Mouse (Mus musculus) limb, embryonic 14.5 days (tissue): Measurements from ENCODE around the gene Gsdma2. TPM values are rescaled to one million over a fixed set of nuclear protein-coding genes. Genes with fewer than 3 reads are reported as not detected.

Experiments
- ATAC-seq: fragments of 200-750 bp; cut with Nextera tagmentation; 2 replicates; pipeline ENCODE4 v1.8.0; 2017; ENCODE audit warnings: low read depth, moderate number of reproducible peaks, moderate TSS enrichment; ENCODE audit not compliant: low FRiP score
- DNase-seq: peaks from one replicate; pipeline ENCODE4 v3.0.0-alpha.2; 2015; ENCODE audit warnings: low spot score
- H3K27ac ChIP-seq: fragments of 300-500 bp; sonication (generic); replicated peaks from 2 replicates; pipeline ENCODE4 v1.5.1; 2014; ENCODE audit warnings: low read depth, mild to moderate bottlenecking, low read length, moderate library complexity, mixed read lengths
- H3K27me3 ChIP-seq: fragments of 300-500 bp; sonication (generic); 2 replicates; pipeline ENCODE4 v1.6.1; 2014; ENCODE audit warnings: low read length, mixed read lengths; ENCODE audit not compliant: control insufficient read depth, insufficient read depth
- H3K36me3 ChIP-seq: fragments of 300-500 bp; sonication (generic); 2 replicates; pipeline ENCODE4 v1.6.1; 2014; ENCODE audit warnings: mild to moderate bottlenecking, low read length, moderate library complexity, mixed read lengths; ENCODE audit not compliant: control insufficient read depth, insufficient read depth
- H3K4me1 ChIP-seq: fragments of 300-500 bp; sonication (generic); 2 replicates; pipeline ENCODE4 v1.6.1; 2014; ENCODE audit warnings: antibody characterized with exemption, low read length, mixed read lengths; ENCODE audit not compliant: control insufficient read depth, insufficient read depth
- H3K4me2 ChIP-seq: fragments of 300-500 bp; sonication (generic); replicated peaks from 2 replicates; pipeline ENCODE4 v1.6.1; 2014; ENCODE audit warnings: low read depth, mild to moderate bottlenecking, low read length, moderate library complexity; ENCODE audit not compliant: severe bottlenecking
- H3K4me3 ChIP-seq: fragments of 300-500 bp; sonication (generic); replicated peaks from 2 replicates; pipeline ENCODE4 v1.5.1; 2014; ENCODE audit warnings: low read length
- H3K9ac ChIP-seq: fragments of 300-500 bp; sonication (generic); 2 replicates; pipeline ENCODE4 v1.6.1; 2014; ENCODE audit warnings: mild to moderate bottlenecking, low read depth, low read length, moderate library complexity; ENCODE audit not compliant: severe bottlenecking
- H3K9me3 ChIP-seq: fragments of 300-500 bp; sonication (generic); 2 replicates; pipeline ENCODE4 v1.6.1; 2016; ENCODE audit warnings: low read length; ENCODE audit not compliant: control insufficient read depth
- POLR2A ChIP-seq: fragments of 200-500 bp; IDR thresholded peaks from 2 replicates; pipeline ENCODE4 v1.8.0; 2012; ENCODE audit warnings: inconsistent platforms, mild to moderate bottlenecking, moderate library complexity, borderline replicate concordance; ENCODE audit not compliant: insufficient read depth, insufficient read length; ENCODE audit errors: extremely low read depth
- WGBS: fragments of 180-500 bp; shearing (Covaris S2); extraction: QIAGEN DNeasy Blood & Tissue Kit; methylation state at CpG from one replicate; pipeline ENCODE4 v1.1.7; 2014; 5-methylcytosine and 5-hydroxymethylcytosine counted together
- polyA plus RNA-seq, 2 experiments: library from polyadenylated mRNA; depleted of rRNA in 1 of 2; stranded (reverse) in 1 of 2; unstranded in 1 of 2; fragments of >200 nt; fragmentation: Nextera tagmentation in 1 of 2; extraction: Ambion mirVana in 1 of 2; gene quantifications; 2 replicates each; pipeline versions ENCODE4 v1.2.1 to v1.2.3; 2012 to 2014

The Gsdma2 gene
- polyA plus RNA-seq, 2 experiments = not detected

DNA sequence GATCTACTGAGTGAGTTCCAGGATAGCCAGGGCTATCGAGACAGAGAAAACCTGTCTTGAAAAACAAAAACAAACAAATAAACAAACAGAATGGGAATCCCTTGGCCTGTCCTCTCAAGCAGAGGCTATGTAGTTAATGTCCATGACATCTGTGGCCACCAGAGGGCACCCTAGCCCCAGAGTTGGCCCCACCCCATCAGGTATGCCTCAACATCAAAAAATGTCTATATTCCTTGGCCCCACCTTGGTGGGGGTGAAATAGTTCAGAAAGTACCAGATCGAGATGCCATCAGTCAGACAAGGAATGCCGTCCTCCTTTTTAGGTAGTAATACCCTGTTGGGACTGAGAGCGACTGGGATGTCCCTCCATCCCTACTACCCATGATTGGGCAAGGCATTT, 53.4 kb downstream of the Gsdma2 start:
- Histone ChIP-seq H3K27me3 (no peaks in the 10 kb centered on the region), H3K27ac (no peak overlapping the region), H3K36me3 (peaks cover 30% of the 10 kb centered on the region), H3K9ac (no peak overlapping the region), H3K4me2 (no peak overlapping the region), H3K4me3 (no peak overlapping the region), H3K4me1 (0 out of 2 replicates have a peak, but pooled peaks cover 4% of the 10 kb centered on the region), H3K9me3 (no peaks in the 10 kb centered on the region)
- DNase-seq (peak; percentile 58), ATAC-seq (peak; percentile 69; the same call in 1 of the 2 replicates)
- TF ChIP-seq POLR2A = no peak
- WGBS = 36% methylated on average over 4 of the region's 4 CpGs

- no peak for DNase-seq
- H3K27ac ChIP-seq = no peak within 1 kb of the TSS
- ATAC-seq = no peak
- H3K36me3 ChIP-seq = peaks cover 30% of the 10 kb centered on the region
- no peaks in the 10 kb centered on the region for H3K27me3 ChIP-seq
- no peaks in the 10 kb centered on the region for H3K9me3 ChIP-seq
- H3K4me2 ChIP-seq = no peak within 1 kb of the TSS
- H3K4me3 ChIP-seq = no peak within 1 kb of the TSS
- WGBS = 31% methylated on average over 10 of the region's 10 CpGs
- no peak within 1 kb of the TSS for H3K9ac ChIP-seq
- TF ChIP-seq POLR2A = no peak
- H3K4me1 ChIP-seq = 0 out of 2 replicates have a peak, but pooled peaks cover 4% of the 10 kb centered on the region
Observed at GRCm38 (mm10) chr11:98701213-98701670, 54.7 kb downstream of the Gsdma2 start, which contains the start of gene Csf3. Gene Csf3, plus strand, starts transcription at chr11:98701263.

DNA sequence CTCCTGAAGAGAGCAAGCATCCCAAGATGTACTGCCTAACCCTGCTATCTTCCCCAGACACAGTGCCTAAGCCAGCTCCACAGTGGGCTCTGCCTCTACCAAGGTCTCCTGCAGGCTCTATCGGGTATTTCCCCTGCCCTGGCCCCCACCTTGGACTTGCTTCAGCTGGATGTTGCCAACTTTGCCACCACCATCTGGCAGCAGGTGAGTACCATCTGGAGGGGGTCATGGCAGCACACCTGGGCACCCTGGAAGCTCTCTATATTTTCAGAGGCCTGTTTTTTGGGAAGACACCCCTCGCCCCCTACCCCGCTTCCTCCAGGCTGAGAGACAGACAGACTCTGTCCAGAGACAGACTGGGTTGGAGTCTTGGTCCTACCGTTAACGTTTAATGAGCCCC, 55.8 kb downstream of the Gsdma2 start:
- ATAC-seq = no peak
- no peak overlapping the region for H3K4me2 ChIP-seq
- no peak for DNase-seq
- H3K4me1 ChIP-seq = peaks cover 4% of the 10 kb centered on the region; the same call in 1 of the 2 replicates
- 64% methylated on average over 4 of the region's 5 CpGs for WGBS
- no peak overlapping the region for H3K27ac ChIP-seq
- no peaks in the 10 kb centered on the region for H3K27me3 ChIP-seq
- H3K9ac ChIP-seq = no peak overlapping the region
- H3K36me3 ChIP-seq = peaks cover 35% of the 10 kb centered on the region
- no peak for TF ChIP-seq POLR2A
- no peak overlapping the region for H3K4me3 ChIP-seq
- H3K9me3 ChIP-seq = no peaks in the 10 kb centered on the region

GRCm38 (mm10) chr11:98705021-98705420, 58.5 kb downstream of the Gsdma2 start:
- Histone ChIP-seq H3K4me1 (peaks cover 13% of the 10 kb centered on the region; the same call in 1 of the 2 replicates), H3K27ac (no peak overlapping the region), H3K9ac (no peak overlapping the region), H3K4me3 (no peak overlapping the region), H3K27me3 (no peaks in the 10 kb centered on the region), H3K4me2 (no peak overlapping the region), H3K36me3 (peaks cover 60% of the 10 kb centered on the region), H3K9me3 (no peaks in the 10 kb centered on the region)
- no peak for ATAC-seq
- no peak for DNase-seq
- no peak for TF ChIP-seq POLR2A
- 86% methylated on average over 10 of the region's 10 CpGs for WGBS

Other genes with a start within 250 kb of the Gsdma2 start
- gene Pgap3, start 246.3 kb upstream of the Gsdma2 start, polyA plus RNA-seq (2012; rRNA removed) = 19.2 and 24.2 TPM in 2 replicates
- gene Pgap3, start 246.3 kb upstream of the Gsdma2 start, polyA plus RNA-seq (2014; fragmentation: Nextera tagmentation; extraction: Ambion mirVana) = 9.2 and 11.4 TPM in 2 replicates
- 51.1 and 64.3 TPM in 2 replicates for gene Erbb2, start 234.3 kb upstream of the Gsdma2 start, polyA plus RNA-seq (2012; rRNA removed)
- gene Erbb2, start 234.3 kb upstream of the Gsdma2 start, polyA plus RNA-seq (2014; fragmentation: Nextera tagmentation; extraction: Ambion mirVana) = 73.6 and 79.7 TPM in 2 replicates
- 44.8 and 48.5 TPM in 2 replicates for gene Mien1, start 207.8 kb upstream of the Gsdma2 start, polyA plus RNA-seq (2012; rRNA removed)
- gene Mien1, start 207.8 kb upstream of the Gsdma2 start, polyA plus RNA-seq (2014; fragmentation: Nextera tagmentation; extraction: Ambion mirVana) = 84.8 and 86.8 TPM in 2 replicates
- 9.1 and 9.2 TPM in 2 replicates for gene Grb7, start 200.4 kb upstream of the Gsdma2 start, polyA plus RNA-seq (2012; rRNA removed)
- gene Grb7, start 200.4 kb upstream of the Gsdma2 start, polyA plus RNA-seq (2014; fragmentation: Nextera tagmentation; extraction: Ambion mirVana) = 8.1 and 9.6 TPM in 2 replicates
- 0.45 and 0.46 TPM in 2 replicates for gene Ikzf3, start 100.7 kb upstream of the Gsdma2 start, polyA plus RNA-seq (2012; rRNA removed)
- 0.23 and 0.61 TPM in 2 replicates for gene Ikzf3, start 100.7 kb upstream of the Gsdma2 start, polyA plus RNA-seq (2014; fragmentation: Nextera tagmentation; extraction: Ambion mirVana)
- gene Zpbp2, start 95.7 kb upstream of the Gsdma2 start, polyA plus RNA-seq (2012; rRNA removed) = 0.43 TPM in 1 of 2 replicates, not detected in the other
- 0.21 TPM in 1 of 2 replicates, not detected in the other for gene Zpbp2, start 95.7 kb upstream of the Gsdma2 start, polyA plus RNA-seq (2014; fragmentation: Nextera tagmentation; extraction: Ambion mirVana)
- 76.8 and 86.6 TPM in 2 replicates for gene Ormdl3, start 59.4 kb upstream of the Gsdma2 start, polyA plus RNA-seq (2012; rRNA removed)
- 12.9 and 13.7 TPM in 2 replicates for gene Ormdl3, start 59.4 kb upstream of the Gsdma2 start, polyA plus RNA-seq (2014; fragmentation: Nextera tagmentation; extraction: Ambion mirVana)
- gene Lrrc3c, start 48.5 kb upstream of the Gsdma2 start, polyA plus RNA-seq (2012; rRNA removed) = not detected in 2 replicates
- gene Lrrc3c, start 48.5 kb upstream of the Gsdma2 start, polyA plus RNA-seq (2014; fragmentation: Nextera tagmentation; extraction: Ambion mirVana) = not detected in 2 replicates
- 0.12 and 0.31 TPM in 2 replicates for gene Gm12355, start 21.1 kb upstream of the Gsdma2 start, polyA plus RNA-seq (2012; rRNA removed)
- gene Gm12355, start 21.1 kb upstream of the Gsdma2 start, polyA plus RNA-seq (2014; fragmentation: Nextera tagmentation; extraction: Ambion mirVana) = 0.69 and 1.3 TPM in 2 replicates
- not detected in 2 replicates for gene Gsdma3, start 20.4 kb upstream of the Gsdma2 start, polyA plus RNA-seq (2012; rRNA removed)
- gene Gsdma3, start 20.4 kb upstream of the Gsdma2 start, polyA plus RNA-seq (2014; fragmentation: Nextera tagmentation; extraction: Ambion mirVana) = not detected in 2 replicates
- gene Gsdma, start 17.6 kb downstream of the Gsdma2 start, polyA plus RNA-seq (2012; rRNA removed) = 0.14 and 0.16 TPM in 2 replicates
- gene Gsdma, start 17.6 kb downstream of the Gsdma2 start, polyA plus RNA-seq (2014; fragmentation: Nextera tagmentation; extraction: Ambion mirVana) = 0.47 and 0.55 TPM in 2 replicates
- gene Psmd3, start 35.8 kb downstream of the Gsdma2 start, polyA plus RNA-seq (2012; rRNA removed) = 208 and 228 TPM in 2 replicates
- 141 and 145 TPM in 2 replicates for gene Psmd3, start 35.8 kb downstream of the Gsdma2 start, polyA plus RNA-seq (2014; fragmentation: Nextera tagmentation; extraction: Ambion mirVana)
- gene Csf3, start 54.5 kb downstream of the Gsdma2 start, polyA plus RNA-seq (2012; rRNA removed) = 0.11 TPM in 1 of 2 replicates, not detected in the other
- gene Csf3, start 54.5 kb downstream of the Gsdma2 start, polyA plus RNA-seq (2014; fragmentation: Nextera tagmentation; extraction: Ambion mirVana) = not detected in 2 replicates
- gene Med24, start 82.7 kb downstream of the Gsdma2 start, polyA plus RNA-seq (2012; rRNA removed) = 83.4 and 104 TPM in 2 replicates
- gene Med24, start 82.7 kb downstream of the Gsdma2 start, polyA plus RNA-seq (2014; fragmentation: Nextera tagmentation; extraction: Ambion mirVana) = 43.9 and 48.3 TPM in 2 replicates
- gene Thra, start 93.9 kb downstream of the Gsdma2 start, polyA plus RNA-seq (2012; rRNA removed) = 149 and 157 TPM in 2 replicates
- 55.9 and 63.2 TPM in 2 replicates for gene Thra, start 93.9 kb downstream of the Gsdma2 start, polyA plus RNA-seq (2014; fragmentation: Nextera tagmentation; extraction: Ambion mirVana)
- gene Nr1d1, start 128.6 kb downstream of the Gsdma2 start, polyA plus RNA-seq (2012; rRNA removed) = 1.8 and 2.5 TPM in 2 replicates
- 1.2 and 1.4 TPM in 2 replicates for gene Nr1d1, start 128.6 kb downstream of the Gsdma2 start, polyA plus RNA-seq (2014; fragmentation: Nextera tagmentation; extraction: Ambion mirVana)
- 76.9 and 81.1 TPM in 2 replicates for gene Msl1, start 148.8 kb downstream of the Gsdma2 start, polyA plus RNA-seq (2012; rRNA removed)
- gene Msl1, start 148.8 kb downstream of the Gsdma2 start, polyA plus RNA-seq (2014; fragmentation: Nextera tagmentation; extraction: Ambion mirVana) = 19.8 and 23.5 TPM in 2 replicates
- gene Casc3, start 158.1 kb downstream of the Gsdma2 start, polyA plus RNA-seq (2012; rRNA removed) = 52.4 and 56.8 TPM in 2 replicates
- 34.1 and 40.4 TPM in 2 replicates for gene Casc3, start 158.1 kb downstream of the Gsdma2 start, polyA plus RNA-seq (2014; fragmentation: Nextera tagmentation; extraction: Ambion mirVana)
- gene Rapgefl1, start 190.0 kb downstream of the Gsdma2 start, polyA plus RNA-seq (2012; rRNA removed) = 31.4 and 41.8 TPM in 2 replicates
- 8.8 and 8.9 TPM in 2 replicates for gene Rapgefl1, start 190.0 kb downstream of the Gsdma2 start, polyA plus RNA-seq (2014; fragmentation: Nextera tagmentation; extraction: Ambion mirVana)
- gene Wipf2, start 216.9 kb downstream of the Gsdma2 start, polyA plus RNA-seq (2012; rRNA removed) = 10.5 and 11.4 TPM in 2 replicates
- 4.7 and 4.9 TPM in 2 replicates for gene Wipf2, start 216.9 kb downstream of the Gsdma2 start, polyA plus RNA-seq (2014; fragmentation: Nextera tagmentation; extraction: Ambion mirVana)